Mouse (Mus musculus) common myeloid progenitor, adult 5-6 weeks (primary cell): ENCODE data around the gene Ctf1. TPM values are rescaled to one million over a fixed set of nuclear protein-coding genes. Genes with fewer than 3 reads are reported as not detected.
"Not testable (repeated sequence)": the region's sequence is repeated elsewhere in the genome, so short reads cannot be mapped to it uniquely, and the experiment has no call there.

Experiments used
- ATAC-seq: replicated peaks from 2 replicates; pipeline ENCODE4 v1.8.0; 2016; ENCODE audit warnings: low read depth, mild to moderate bottlenecking, moderate TSS enrichment, inconsistent platforms; ENCODE audit not compliant: poor library complexity, severe bottlenecking
- total RNA-seq: library from RNA; stranded (forward); fragments of 200-1000, 187-1606 nt; gene quantifications from 2 replicates; pipeline ENCODE4 v1.2.3, GENCODE M21; 2017

The Ctf1 gene
- total RNA-seq, 1 experiment from 2014 or later = 0.14 TPM

DNA sequence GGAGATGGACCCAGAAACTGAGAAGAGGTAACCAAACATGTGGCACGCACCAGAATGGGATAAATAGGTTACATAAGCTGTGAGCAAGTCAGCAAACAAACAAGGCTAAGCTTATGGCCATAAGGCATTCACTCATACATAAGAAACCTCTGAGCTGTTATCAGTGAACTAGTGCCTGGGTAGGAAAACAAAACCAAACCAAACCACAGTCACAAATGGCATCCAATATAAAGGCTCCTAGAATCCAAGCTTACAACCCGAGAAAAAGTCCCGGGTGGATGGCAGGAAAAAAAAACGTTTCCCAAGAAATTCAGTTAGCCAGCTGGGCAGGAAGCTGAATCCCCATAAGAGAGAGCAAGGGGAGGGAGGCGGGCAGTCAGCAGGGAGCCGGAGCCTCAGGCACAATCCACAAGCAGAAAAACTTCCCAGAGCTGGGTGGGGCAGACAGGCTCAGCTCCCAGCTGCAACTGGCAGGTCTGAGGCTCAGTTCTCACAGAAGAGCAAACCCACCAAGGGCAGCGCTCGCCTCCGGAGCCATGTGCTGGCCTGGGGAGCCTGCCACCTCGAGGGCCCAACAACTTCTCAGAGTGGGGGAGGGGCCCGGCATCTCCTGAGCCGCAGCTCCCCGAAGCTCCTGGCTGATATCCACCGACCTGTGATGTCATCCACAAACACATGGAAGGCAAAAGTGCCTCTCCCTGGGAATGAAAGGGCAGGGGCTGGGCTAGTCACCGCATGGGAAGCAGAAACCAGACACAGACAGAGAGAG, 21.1 kb upstream of the Ctf1 start:
- no peak for ATAC-seq

- no peak for ATAC-seq
Observed at GRCm38 (mm10) chr7:127693290-127693689, 19.2 kb upstream of the Ctf1 start.

- not testable (repeated sequence) for ATAC-seq
Observed at GRCm38 (mm10) chr7:127693730-127694129, 18.8 kb upstream of the Ctf1 start.

- ATAC-seq = no peak
Observed at GRCm38 (mm10) chr7:127698986-127699385, 13.6 kb upstream of the Ctf1 start.

DNA sequence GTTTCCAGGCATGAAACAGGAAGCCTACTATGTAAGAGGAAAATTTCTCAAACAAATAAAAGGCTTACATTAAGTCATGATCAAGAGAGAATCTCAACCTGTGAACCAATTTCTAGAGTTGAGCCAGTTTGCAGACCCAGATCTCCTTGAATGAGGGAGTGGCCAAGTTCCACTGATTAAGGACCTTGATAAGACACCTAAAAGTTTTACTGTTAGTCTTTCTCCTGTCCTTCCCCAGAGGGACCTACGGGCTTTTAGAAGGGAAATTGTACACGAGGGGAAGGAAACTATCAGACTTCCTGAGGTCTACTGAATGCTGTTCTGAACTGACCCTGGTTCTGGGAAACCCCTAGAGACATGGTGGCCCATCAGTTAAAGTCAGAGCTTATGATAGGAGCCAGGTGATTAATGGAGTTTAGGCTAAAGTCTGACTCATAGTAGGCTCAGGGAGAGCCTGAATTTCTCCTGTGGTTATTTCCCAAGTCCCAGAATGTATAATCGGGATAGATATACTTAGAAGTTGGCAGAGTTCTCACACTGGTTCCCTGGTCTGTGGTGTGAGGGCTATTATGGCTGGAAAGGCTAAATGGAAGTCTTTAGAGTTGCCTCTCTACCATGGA, 11.7 kb upstream of the Ctf1 start:
- ATAC-seq = no peak

GRCm38 (mm10) chr7:127703561-127704178, 8.9 kb upstream of the Ctf1 start:
- ATAC-seq = no peak

- no peak for ATAC-seq
Observed at GRCm38 (mm10) chr7:127704598-127704997, 7.9 kb upstream of the Ctf1 start.

- ATAC-seq = no peak
Observed at GRCm38 (mm10) chr7:127705706-127706105, 6.8 kb upstream of the Ctf1 start.

DNA sequence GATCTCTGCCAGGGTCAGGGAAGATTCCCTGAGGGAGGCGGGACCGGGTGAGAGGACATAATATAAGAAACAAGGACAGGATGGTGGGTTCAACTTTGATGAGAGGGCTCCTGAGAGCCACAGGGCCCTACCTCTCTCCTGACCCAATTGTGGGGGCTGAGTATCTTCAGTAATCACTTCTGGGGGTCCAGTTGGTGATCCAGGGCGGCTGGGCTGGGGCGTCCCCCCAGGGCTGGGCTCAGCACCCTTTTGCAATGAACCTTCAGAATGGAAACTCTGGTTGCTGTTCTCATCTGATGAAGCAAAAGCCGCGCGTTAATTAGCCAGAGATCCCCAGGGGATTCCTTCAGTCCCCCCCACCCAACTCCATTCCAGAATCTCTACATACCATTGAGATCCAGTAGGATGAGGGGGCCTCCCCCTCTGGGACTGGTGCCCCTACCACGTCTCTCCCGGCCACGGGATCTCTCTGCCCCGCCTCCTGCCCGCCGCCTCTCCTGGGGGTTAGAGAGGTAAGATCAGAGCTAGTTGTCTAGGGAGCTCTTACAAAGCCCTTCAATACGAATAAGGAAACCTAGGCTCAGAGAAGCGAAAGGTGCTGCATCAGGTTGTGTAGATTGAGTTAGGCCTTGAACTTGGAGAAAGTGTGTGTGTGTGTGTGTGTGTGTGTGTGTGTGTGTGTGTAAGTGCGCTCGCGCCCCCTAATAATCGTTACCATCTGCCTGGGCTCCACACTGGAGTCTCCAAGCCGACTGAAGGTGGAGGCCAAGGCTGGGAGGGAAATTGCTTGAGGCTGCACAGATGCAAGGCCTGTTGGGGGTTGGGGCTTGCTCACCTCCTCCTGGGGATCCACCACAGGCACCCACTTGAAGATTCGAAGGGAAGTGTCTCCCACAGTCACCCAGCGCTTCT, 5.2 kb upstream of the Ctf1 start:
- peak; percentile 12; the same call in 1 of the 2 replicates for ATAC-seq

- ATAC-seq = no peak
Observed at GRCm38 (mm10) chr7:127707957-127708206, 4.7 kb upstream of the Ctf1 start.

- ATAC-seq = peak; percentile 84
Observed at GRCm38 (mm10) chr7:127708207-127709078, 4.1 kb upstream of the Ctf1 start, which contains the start of gene Bcl7c. Gene Bcl7c (minus strand): TSS chr7:127708933.

- no peak for ATAC-seq
Observed at GRCm38 (mm10) chr7:127709261-127709979, 3.1 kb upstream of the Ctf1 start.

GRCm38 (mm10) chr7:127711031-127711430, 1.5 kb upstream of the Ctf1 start:
- ATAC-seq = no peak

GRCm38 (mm10) chr7:127711456-127711855, 1.1 kb upstream of the Ctf1 start:
- no peak for ATAC-seq

DNA sequence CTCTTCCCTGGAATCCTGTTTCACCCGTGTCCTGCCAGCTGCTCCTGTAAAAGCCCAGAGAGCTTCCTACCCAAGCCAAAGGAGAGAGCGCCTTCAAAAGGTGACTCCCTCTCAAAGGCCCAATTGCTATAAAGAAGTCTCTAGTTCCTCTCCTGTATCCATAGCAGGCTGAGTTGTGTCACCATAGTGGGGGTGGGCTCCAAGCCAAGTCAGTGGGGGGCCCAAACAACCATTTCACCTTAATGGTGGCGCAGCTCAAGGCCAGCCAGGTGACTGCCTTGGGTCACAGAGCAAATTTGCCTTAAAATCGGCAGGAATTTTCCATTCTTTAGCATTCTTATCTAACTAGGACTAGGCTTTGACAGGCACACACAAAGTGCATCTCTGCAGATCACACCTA, 2.3 kb downstream of the Ctf1 start:
- no peak for ATAC-seq

DNA sequence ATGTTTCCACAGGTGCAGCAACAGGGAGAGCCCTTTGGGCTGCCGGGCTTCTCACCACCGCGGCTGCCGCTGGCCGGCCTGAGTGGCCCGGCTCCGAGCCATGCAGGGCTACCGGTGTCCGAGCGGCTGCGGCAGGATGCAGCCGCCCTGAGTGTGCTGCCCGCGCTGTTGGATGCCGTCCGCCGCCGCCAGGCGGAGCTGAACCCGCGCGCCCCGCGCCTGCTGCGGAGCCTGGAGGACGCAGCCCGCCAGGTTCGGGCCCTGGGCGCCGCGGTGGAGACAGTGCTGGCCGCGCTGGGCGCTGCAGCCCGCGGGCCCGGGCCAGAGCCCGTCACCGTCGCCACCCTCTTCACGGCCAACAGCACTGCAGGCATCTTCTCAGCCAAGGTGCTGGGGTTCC, 4.5 kb downstream of the Ctf1 start:
- ATAC-seq = peak; percentile 65

DNA sequence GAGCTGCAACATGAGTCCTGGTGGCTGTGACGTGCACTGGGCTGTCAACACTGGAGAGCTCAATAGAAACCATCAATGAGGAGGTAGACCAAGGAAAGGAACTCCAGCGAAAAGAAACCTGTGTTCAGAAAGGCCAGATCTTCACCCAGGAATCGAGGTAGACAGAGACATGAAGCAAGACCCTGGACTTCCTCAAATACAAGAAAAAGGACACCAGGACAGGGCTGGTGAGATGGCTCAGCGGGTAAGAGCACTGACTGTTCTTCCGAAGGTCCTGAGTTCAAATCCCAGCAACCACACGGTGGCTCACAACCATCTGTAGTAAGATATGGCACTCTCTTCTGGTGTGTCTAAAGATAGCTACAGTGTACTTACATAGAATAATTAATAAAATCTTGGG, 5.8 kb downstream of the Ctf1 start:
- ATAC-seq = no peak

DNA sequence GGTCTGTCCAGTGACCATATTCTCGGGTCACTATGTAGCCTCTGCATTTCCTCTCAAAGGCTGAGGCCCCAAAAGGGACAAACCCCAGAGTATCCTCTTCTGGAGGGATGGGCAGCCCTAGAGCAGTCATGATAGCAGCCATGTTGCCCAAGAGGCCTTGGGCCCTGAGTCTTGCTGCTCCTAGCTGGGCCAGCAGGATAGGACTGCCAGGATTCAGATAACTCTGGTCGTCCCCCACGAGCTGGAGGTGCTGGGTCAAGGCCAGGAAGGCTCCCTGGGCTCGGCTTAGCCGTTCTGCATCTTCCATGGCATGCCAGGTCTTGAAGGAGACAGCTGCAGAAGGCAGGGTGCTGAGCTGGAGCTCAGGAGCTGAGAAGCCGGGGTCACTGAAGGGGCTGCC, 6.7 kb downstream of the Ctf1 start:
- ATAC-seq = no peak

- ATAC-seq = no peak
Observed at GRCm38 (mm10) chr7:127725490-127725889, 13.0 kb downstream of the Ctf1 start.
